Mouse (Mus musculus) stomach, embryonic 14.5 days (tissue): Measurements from ENCODE around the gene Pappa2. TPM values are rescaled to one million over a fixed set of nuclear protein-coding genes. Genes with fewer than 3 reads are reported as not detected.

Source experiments
- ATAC-seq: fragments of 200-750 bp; cut with Nextera tagmentation; 2 replicates; pipeline ENCODE4 v1.8.0; 2017; ENCODE audit warnings: low read depth, moderate TSS enrichment; ENCODE audit not compliant: insufficient number of reproducible peaks, insufficient read depth, low FRiP score
- H3K27ac ChIP-seq: fragments of 300-500 bp; sonication (generic); 2 replicates; pipeline ENCODE4 v1.5.1; 2014; ENCODE audit warnings: mild to moderate bottlenecking, low read length, moderate library complexity, mixed read lengths
- H3K27me3 ChIP-seq: fragments of 300-500 bp; sonication (generic); 2 replicates; pipeline ENCODE4 v1.6.1; 2014; ENCODE audit warnings: low read length, control low read depth, mixed read lengths; ENCODE audit not compliant: control insufficient read depth, insufficient read depth
- H3K36me3 ChIP-seq: fragments of 300-500 bp; sonication (generic); 2 replicates; pipeline ENCODE4 v1.6.1; 2014; ENCODE audit warnings: mild to moderate bottlenecking, control low read depth, low read length, moderate library complexity, mixed read lengths; ENCODE audit not compliant: control insufficient read depth, insufficient read depth
- H3K4me1 ChIP-seq: fragments of 300-500 bp; sonication (generic); 2 replicates; pipeline ENCODE4 v1.6.1; 2014; ENCODE audit warnings: low read length, control low read depth, mixed read lengths; ENCODE audit not compliant: control insufficient read depth, insufficient read depth
- H3K4me2 ChIP-seq: fragments of 300-500 bp; sonication (generic); replicated peaks from 2 replicates; pipeline ENCODE4 v1.6.1; 2014; ENCODE audit warnings: low read depth, low read length, control low read depth
- H3K4me3 ChIP-seq: fragments of 300-500 bp; sonication (generic); 2 replicates; pipeline ENCODE4 v1.5.1; 2014; ENCODE audit warnings: low read depth, low read length, control low read depth
- H3K9ac ChIP-seq: fragments of 300-500 bp; sonication (generic); replicated peaks from 2 replicates; pipeline ENCODE4 v1.6.1; 2014; ENCODE audit warnings: low read depth, mild to moderate bottlenecking, control low read depth, low read length, moderate library complexity, mixed read lengths
- H3K9me3 ChIP-seq: fragments of 300-500 bp; sonication (generic); 2 replicates; pipeline ENCODE4 v1.6.1; 2016; ENCODE audit warnings: low read depth, low read length, control low read depth; ENCODE audit not compliant: control insufficient read depth
- WGBS: fragments of 180-500 bp; shearing (Covaris S2); extraction: QIAGEN DNeasy Blood & Tissue Kit; methylation state at CpG from one replicate; pipeline ENCODE4 v1.1.7; 2014; 5-methylcytosine and 5-hydroxymethylcytosine counted together
- polyA plus RNA-seq: library from polyadenylated mRNA; unstranded; fragments of >200 nt; fragmentation: Nextera tagmentation; extraction: Ambion mirVana; gene quantifications from 2 replicates; pipeline ENCODE4 v1.2.1, GENCODE M21; 2014

The Pappa2 gene
- polyA plus RNA-seq, 1 experiment from 2014 or later, result 2.3 TPM

DNA sequence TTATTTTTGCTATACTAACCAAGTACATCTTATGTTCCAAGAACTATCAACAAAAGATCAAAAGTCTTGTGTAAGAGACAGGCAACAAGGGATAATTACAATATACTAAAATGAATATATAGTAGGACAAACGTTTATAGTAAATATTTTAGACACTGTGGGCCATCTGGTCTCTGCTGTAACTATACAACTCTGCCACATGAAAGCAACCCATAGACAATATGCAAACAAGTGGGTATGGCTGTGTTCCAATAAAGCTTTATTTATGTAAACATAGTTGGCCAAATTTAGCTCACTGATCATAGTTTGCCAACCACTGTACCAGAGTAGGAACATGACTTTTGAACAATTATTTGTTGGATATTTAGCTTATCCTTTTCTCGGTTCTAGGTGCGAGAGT is 50.9 kb downstream of the Pappa2 start:
- Histone ChIP-seq H3K9me3 (no peaks in the 10 kb centered on the region), H3K36me3 (no peaks in the 10 kb centered on the region), H3K27ac (no peak overlapping the region), H3K4me1 (no peaks in the 10 kb centered on the region), H3K4me3 (no peak overlapping the region), H3K27me3 (no peaks in the 10 kb centered on the region), H3K9ac (no peak overlapping the region), H3K4me2 (no peak overlapping the region)
- no peak for ATAC-seq
- WGBS, result 75% methylated on average over 3 of the region's 3 CpGs

DNA sequence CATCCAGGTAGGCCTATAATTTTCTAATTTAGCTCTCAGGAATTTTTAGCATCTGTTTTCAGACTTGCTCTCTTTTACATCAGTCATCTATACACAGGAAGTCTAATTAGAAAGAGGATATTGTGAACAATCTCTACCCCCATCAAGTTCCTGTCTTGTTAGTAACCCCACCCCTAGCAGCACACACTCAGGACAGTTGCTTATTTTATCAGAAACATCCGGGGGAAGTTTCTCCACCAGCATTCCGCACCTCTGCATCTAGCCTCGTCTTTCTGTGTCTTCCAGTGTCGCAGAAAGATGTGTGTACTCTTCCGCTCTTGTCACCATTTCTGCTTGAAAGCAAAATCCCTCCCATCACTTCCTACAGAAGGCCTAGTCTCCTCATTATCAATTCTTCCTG is 59.8 kb downstream of the Pappa2 start:
- H3K9ac ChIP-seq, result no peak overlapping the region
- no peaks in the 10 kb centered on the region for H3K4me1 ChIP-seq
- no peak for ATAC-seq
- no peaks in the 10 kb centered on the region for H3K36me3 ChIP-seq
- no peak overlapping the region for H3K4me2 ChIP-seq
- 54% methylated on average over 5 of the region's 5 CpGs for WGBS
- H3K4me3 ChIP-seq, result no peak overlapping the region
- H3K9me3 ChIP-seq, result no peaks in the 10 kb centered on the region
- no peak overlapping the region for H3K27ac ChIP-seq
- H3K27me3 ChIP-seq, result no peaks in the 10 kb centered on the region

DNA sequence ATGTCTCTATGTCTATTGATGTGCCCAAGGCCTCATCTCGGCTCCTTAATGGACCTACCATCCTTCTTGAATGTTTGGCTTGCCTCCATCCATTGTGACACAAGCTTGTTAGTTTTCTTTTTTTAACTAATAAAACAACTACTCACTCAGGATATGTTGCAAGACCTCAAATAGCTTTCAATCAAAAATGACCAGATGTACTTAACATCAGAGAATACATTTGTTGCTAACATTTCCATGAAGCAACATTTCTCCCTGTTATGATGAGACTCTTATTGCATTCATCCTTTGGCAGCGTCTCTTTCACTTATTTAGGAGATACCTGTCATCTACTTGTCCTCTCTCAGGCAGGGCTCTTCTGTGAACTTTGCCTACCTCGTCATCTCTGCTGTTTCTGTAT is 61.4 kb downstream of the Pappa2 start:
- Histone ChIP-seq H3K4me1 (no peaks in the 10 kb centered on the region), H3K36me3 (no peaks in the 10 kb centered on the region), H3K4me2 (no peak overlapping the region), H3K9ac (no peak overlapping the region), H3K27me3 (no peaks in the 10 kb centered on the region), H3K9me3 (no peaks in the 10 kb centered on the region), H3K4me3 (no peak overlapping the region), H3K27ac (no peak overlapping the region)
- no peak for ATAC-seq
- 66% methylated on average over 3 of the region's 3 CpGs for WGBS

- Histone ChIP-seq H3K4me3 (no peak overlapping the region), H3K4me2 (no peak overlapping the region), H3K9me3 (no peaks in the 10 kb centered on the region), H3K27me3 (no peaks in the 10 kb centered on the region), H3K36me3 (no peaks in the 10 kb centered on the region), H3K27ac (no peak overlapping the region), H3K4me1 (no peaks in the 10 kb centered on the region), H3K9ac (no peak overlapping the region)
- 76% methylated on average over 3 of the region's 3 CpGs for WGBS
- ATAC-seq, result no peak
Measured at GRCm38 (mm10) chr1:158917067-158917466, 63.2 kb downstream of the Pappa2 start.

- no peak overlapping the region for H3K4me2 ChIP-seq
- no peak overlapping the region for H3K4me3 ChIP-seq
- H3K27ac ChIP-seq, result no peak overlapping the region
- H3K9me3 ChIP-seq, result no peaks in the 10 kb centered on the region
- 85% methylated on average over 5 of the region's 5 CpGs for WGBS
- no peaks in the 10 kb centered on the region for H3K36me3 ChIP-seq
- ATAC-seq, result no peak
- no peaks in the 10 kb centered on the region for H3K27me3 ChIP-seq
- H3K4me1 ChIP-seq, result no peaks in the 10 kb centered on the region
- H3K9ac ChIP-seq, result no peak overlapping the region
Measured at GRCm38 (mm10) chr1:158915592-158915991, 64.7 kb downstream of the Pappa2 start.

DNA sequence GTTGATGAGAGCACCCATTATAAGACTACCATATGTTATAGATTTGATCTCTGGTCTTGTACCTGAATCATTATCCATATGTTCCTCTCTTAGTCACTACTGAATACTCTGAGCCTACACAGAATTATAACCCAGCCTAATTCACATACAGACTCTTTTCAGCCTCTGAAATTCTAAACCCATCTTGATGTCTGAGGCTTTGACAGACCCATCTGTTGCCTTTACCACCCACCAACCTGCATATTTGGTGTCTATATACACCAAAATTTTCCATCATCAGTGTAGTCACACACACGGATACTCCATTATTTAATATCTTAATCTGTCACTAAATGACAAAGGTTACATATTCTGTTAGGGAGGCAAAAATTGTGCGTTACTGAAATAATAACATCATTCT is 69.6 kb downstream of the Pappa2 start:
- no peak overlapping the region for H3K4me2 ChIP-seq
- 76% methylated on average over 2 of the region's 2 CpGs for WGBS

GRCm38 (mm10) chr1:158897339-158897738 is 83.0 kb downstream of the Pappa2 start:
- no peaks in the 10 kb centered on the region for H3K27me3 ChIP-seq
- H3K4me3 ChIP-seq, result no peak overlapping the region
- no peak overlapping the region for H3K27ac ChIP-seq
- no peaks in the 10 kb centered on the region for H3K36me3 ChIP-seq
- no peak for ATAC-seq
- no peaks in the 10 kb centered on the region for H3K4me1 ChIP-seq
- H3K9ac ChIP-seq, result no peak overlapping the region
- H3K9me3 ChIP-seq, result no peaks in the 10 kb centered on the region
- no peak overlapping the region for H3K4me2 ChIP-seq

More for the DNA sequence above, 69.6 kb downstream of the Pappa2 start:
- H3K9ac ChIP-seq, result no peak overlapping the region
- H3K27me3 ChIP-seq, result no peaks in the 10 kb centered on the region
- no peak overlapping the region for H3K4me3 ChIP-seq
- ATAC-seq, result no peak
- H3K36me3 ChIP-seq, result no peaks in the 10 kb centered on the region
- H3K9me3 ChIP-seq, result no peaks in the 10 kb centered on the region
- no peak overlapping the region for H3K27ac ChIP-seq
- H3K4me1 ChIP-seq, result no peaks in the 10 kb centered on the region

DNA sequence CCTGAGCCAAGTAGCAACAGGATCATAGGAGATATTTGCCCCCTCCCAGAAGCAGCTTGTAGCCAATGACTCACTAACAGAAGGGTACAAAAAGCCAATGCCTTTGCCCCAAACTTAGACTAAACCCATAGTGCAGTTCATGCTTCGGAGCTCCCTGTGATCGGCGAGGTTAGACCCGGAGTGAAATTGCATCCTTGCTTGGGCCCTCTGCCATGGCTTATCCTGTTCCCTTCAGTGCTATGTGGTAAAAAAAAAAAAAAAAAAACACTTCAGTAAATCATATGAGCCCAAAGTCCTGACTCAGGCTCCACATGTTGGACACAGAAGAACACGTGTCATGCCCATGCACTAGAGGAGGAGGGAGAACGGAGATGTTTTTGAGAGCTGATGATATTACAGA is 85.8 kb downstream of the Pappa2 start:
- ATAC-seq, result no peak
- no peak overlapping the region for H3K27ac ChIP-seq
- 90% methylated on average over 6 of the region's 6 CpGs for WGBS

GRCm38 (mm10) chr1:158875487-158875886 is 104.8 kb downstream of the Pappa2 start:
- H3K9ac ChIP-seq, result no peak overlapping the region
- no peak overlapping the region for H3K4me3 ChIP-seq
- no peaks in the 10 kb centered on the region for H3K36me3 ChIP-seq
- no peaks in the 10 kb centered on the region for H3K9me3 ChIP-seq
- WGBS, result 64% methylated on average over 3 of the region's 3 CpGs
- H3K27me3 ChIP-seq, result no peaks in the 10 kb centered on the region
- ATAC-seq, result no peak
- no peak overlapping the region for H3K27ac ChIP-seq
- H3K4me1 ChIP-seq, result no peaks in the 10 kb centered on the region
- no peak overlapping the region for H3K4me2 ChIP-seq

More for the DNA sequence above, 85.8 kb downstream of the Pappa2 start:
- H3K36me3 ChIP-seq, result no peaks in the 10 kb centered on the region
- no peaks in the 10 kb centered on the region for H3K4me1 ChIP-seq
- H3K9ac ChIP-seq, result no peak overlapping the region
- no peak overlapping the region for H3K4me2 ChIP-seq
- no peak overlapping the region for H3K4me3 ChIP-seq
- H3K27me3 ChIP-seq, result no peaks in the 10 kb centered on the region
- H3K9me3 ChIP-seq, result no peaks in the 10 kb centered on the region
